Mouse (Mus musculus): ENCODE measurements around the gene Cyb561a3. TPM values are rescaled to one million over a fixed set of nuclear protein-coding genes. Genes with fewer than 3 reads are reported as not detected.
"Not testable (repeated sequence)": the region's sequence is repeated elsewhere in the genome, so short reads cannot be mapped to it uniquely, and the experiment has no call there.

Cyb561a3 gene
- 22.3 and 22.9 TPM in 2 replicates for polyA plus RNA-seq (2014; fragmentation: Nextera tagmentation; extraction: Ambion mirVana)

DNA sequence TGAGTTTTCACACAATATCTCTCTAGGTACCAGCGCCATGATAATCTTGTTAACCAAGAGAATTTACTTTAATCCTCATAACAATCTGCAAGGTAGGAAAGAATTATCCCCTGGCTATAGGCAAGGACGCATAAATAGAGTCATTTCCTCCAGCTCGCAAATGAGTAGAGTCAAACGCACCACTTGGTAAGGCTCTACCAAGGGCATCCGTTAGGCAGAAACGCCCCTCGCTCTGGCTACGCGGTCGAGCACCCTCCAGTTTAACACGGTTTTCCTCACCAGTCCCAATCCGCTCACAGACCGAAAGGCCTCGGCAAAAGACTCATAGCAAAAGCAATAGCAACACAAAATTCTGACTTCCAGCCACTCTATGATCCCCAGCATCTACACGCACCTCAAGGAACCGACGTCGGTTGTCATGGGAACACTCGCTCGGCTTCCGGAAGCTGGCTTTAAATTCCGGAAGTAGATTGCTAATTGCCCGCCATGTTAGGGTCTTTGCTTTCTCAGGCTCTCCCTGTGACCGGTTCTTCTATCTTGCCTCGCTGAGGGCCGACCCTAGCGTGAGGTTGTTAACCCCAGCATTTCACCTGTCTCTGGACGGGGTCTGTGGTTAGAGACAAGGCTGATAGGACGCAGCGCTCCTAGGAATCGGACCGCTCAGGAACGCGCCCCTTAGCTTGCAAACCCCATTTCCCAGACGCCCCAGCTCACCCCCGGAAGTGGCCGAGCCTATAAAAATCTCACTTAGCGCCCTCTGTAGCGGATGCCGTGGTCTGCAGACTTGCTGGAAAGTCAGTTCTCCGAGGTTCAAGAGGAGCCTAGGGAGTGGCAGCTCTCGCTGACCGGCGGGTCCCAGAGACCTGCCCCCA, at the start of gene Cyb561a3, which contains the start of gene Tmem138:
Cyb561a3 (plus strand) TSS at position 483 of the 872 bp plus-strand sequence.
Tmem138 (minus strand) TSS at position 673 of the 872 bp plus-strand sequence.
- Histone ChIP-seq H3K27ac (ENCODE audit: low read depth, low read length) (peak within 1 kb of the TSS; percentile 82), H3K4me1 (ENCODE audit: control insufficient read depth, insufficient read depth, low read length) (peaks cover 18% of the 10 kb centered on the region), H3K4me2 (ENCODE audit: low read depth, low read length) (peak within 1 kb of the TSS; percentile 56), H3K4me3 (ENCODE audit: low read depth, low read length) (peak within 1 kb of the TSS; percentile 66), H3K9me3 (ENCODE audit: control insufficient read depth, low read length) (no peaks in the 10 kb centered on the region), H3K9ac (replicated peaks; ENCODE audit: low read depth, low read length) (peak within 1 kb of the TSS; percentile 55), H3K27me3 (ENCODE audit: control insufficient read depth, insufficient read depth, low read length) (no peaks in the 10 kb centered on the region), H3K36me3 (ENCODE audit: control insufficient read depth, insufficient read depth, low read length) (peaks cover 9% of the 10 kb centered on the region; the same call in 1 of the 2 replicates)
- ATAC-seq (ENCODE audit: low read depth), result peak; percentile 97
- under 1% methylated on average over 44 of the region's 44 CpGs for WGBS

DNA sequence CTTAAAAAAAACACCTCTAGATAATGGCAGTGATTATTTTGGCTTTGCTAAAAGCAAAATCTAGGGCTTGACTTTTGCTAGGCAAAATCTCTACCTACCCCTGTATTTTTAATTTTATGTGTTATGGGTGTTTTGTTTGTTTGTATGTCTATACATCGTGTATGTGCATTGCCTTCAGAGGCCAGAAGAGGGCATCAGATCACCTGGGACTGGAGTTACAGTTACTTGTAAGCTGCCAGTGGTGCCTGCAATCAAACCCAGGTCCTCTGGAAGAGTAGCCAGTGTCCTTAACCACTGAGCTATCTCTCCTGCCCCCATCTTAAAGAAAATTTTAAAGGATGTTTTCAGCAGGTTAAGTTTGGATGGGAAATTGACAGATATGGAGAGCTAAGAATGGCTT, 46.9 kb upstream of the Cyb561a3 start:
- ATAC-seq (ENCODE audit: low read depth), result no peak
- Histone ChIP-seq H3K9ac (replicated peaks; ENCODE audit: low read depth, low read length) (no peak overlapping the region), H3K4me1 (ENCODE audit: control insufficient read depth, insufficient read depth, low read length) (peaks cover 14% of the 10 kb centered on the region), H3K36me3 (ENCODE audit: control insufficient read depth, insufficient read depth, low read length) (peaks cover 32% of the 10 kb centered on the region), H3K27ac (ENCODE audit: low read depth, low read length) (no peak overlapping the region), H3K4me3 (ENCODE audit: low read depth, low read length) (no peak overlapping the region), H3K27me3 (ENCODE audit: control insufficient read depth, insufficient read depth, low read length) (no peaks in the 10 kb centered on the region), H3K9me3 (ENCODE audit: control insufficient read depth, low read length) (no peaks in the 10 kb centered on the region), H3K4me2 (ENCODE audit: low read depth, low read length) (no peak overlapping the region)
- 97% methylated on average over 1 of the region's 1 CpGs for WGBS

DNA sequence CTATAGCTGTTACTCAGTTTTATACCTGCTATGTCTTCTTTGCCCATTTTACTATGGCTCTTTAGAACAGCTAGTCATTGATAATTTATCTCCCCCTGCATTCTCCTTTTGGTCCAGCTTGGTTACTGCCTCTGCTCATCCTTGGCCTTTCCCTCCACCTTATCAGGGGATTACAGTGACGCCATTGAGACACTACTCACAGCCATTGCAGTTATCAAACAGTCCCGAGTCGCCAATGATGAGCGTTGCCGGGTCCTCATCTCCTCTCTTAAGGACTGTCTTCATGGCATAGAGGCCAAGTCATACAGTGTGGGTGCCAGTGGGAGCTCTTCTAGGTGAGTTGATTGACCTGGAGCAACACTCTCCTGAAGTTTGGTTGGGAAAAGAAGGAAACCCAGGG, 37.5 kb upstream of the Cyb561a3 start:
- H3K27ac ChIP-seq (ENCODE audit: low read depth, low read length), result no peak overlapping the region
- no peak overlapping the region for H3K9ac ChIP-seq (replicated peaks; ENCODE audit: low read depth, low read length)
- no peaks in the 10 kb centered on the region for H3K4me1 ChIP-seq (ENCODE audit: control insufficient read depth, insufficient read depth, low read length)
- H3K27me3 ChIP-seq (ENCODE audit: control insufficient read depth, insufficient read depth, low read length), result no peaks in the 10 kb centered on the region
- H3K4me3 ChIP-seq (ENCODE audit: low read depth, low read length), result no peak overlapping the region
- no peak for ATAC-seq (ENCODE audit: low read depth)
- H3K9me3 ChIP-seq (ENCODE audit: control insufficient read depth, low read length), result no peaks in the 10 kb centered on the region
- H3K4me2 ChIP-seq (ENCODE audit: low read depth, low read length), result no peak overlapping the region
- H3K36me3 ChIP-seq (ENCODE audit: control insufficient read depth, insufficient read depth, low read length), result peaks cover 65% of the 10 kb centered on the region
- WGBS, result 96% methylated on average over 5 of the region's 5 CpGs

- ATAC-seq (ENCODE audit: low read depth), result peak; percentile 99
- no peaks in the 10 kb centered on the region for H3K9me3 ChIP-seq (ENCODE audit: control insufficient read depth, low read length)
- peak within 1 kb of the TSS; percentile 76 for H3K27ac ChIP-seq (ENCODE audit: low read depth, low read length)
- peak within 1 kb of the TSS; percentile 57 for H3K9ac ChIP-seq (replicated peaks; ENCODE audit: low read depth, low read length)
- no peaks in the 10 kb centered on the region for H3K27me3 ChIP-seq (ENCODE audit: control insufficient read depth, insufficient read depth, low read length)
- WGBS, result 1% methylated on average over 43 of the region's 43 CpGs
- H3K4me2 ChIP-seq (ENCODE audit: low read depth, low read length), result peak within 1 kb of the TSS; percentile 64
- peaks cover 5% of the 10 kb centered on the region; the same call in 1 of the 2 replicates for H3K4me1 ChIP-seq (ENCODE audit: control insufficient read depth, insufficient read depth, low read length)
- peak within 1 kb of the TSS; percentile 45 for H3K4me3 ChIP-seq (ENCODE audit: low read depth, low read length)
- H3K36me3 ChIP-seq (ENCODE audit: control insufficient read depth, insufficient read depth, low read length), result peaks cover 14% of the 10 kb centered on the region
Measured at GRCm38 (mm10) chr19:10555624-10556510, 21.1 kb upstream of the Cyb561a3 start, which contains the start of gene Tmem216. Gene Tmem216, minus strand, starts transcription at chr19:10556238.

DNA sequence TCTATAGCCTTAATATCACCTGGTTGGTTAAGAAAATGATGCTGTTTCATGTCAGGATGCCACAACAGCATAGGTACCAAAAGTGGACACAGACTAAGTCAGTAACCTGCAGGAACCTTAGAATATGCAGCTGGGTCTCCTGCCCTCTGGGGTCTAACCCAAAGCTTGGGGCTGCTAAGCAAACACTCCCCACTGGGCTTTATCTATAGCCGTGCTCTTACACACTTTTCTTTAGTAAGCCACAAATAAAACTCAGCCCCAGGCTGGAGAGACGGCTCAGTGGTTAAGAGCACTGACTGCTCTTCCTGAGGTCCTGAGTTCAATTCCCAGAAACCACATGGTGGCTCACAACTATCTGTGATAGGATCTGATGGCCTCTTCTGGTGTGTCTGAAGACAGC, 20.0 kb upstream of the Cyb561a3 start:
- peaks cover 5% of the 10 kb centered on the region; the same call in 1 of the 2 replicates for H3K4me1 ChIP-seq (ENCODE audit: control insufficient read depth, insufficient read depth, low read length)
- H3K27ac ChIP-seq (ENCODE audit: low read depth, low read length), result no peak overlapping the region
- H3K4me3 ChIP-seq (ENCODE audit: low read depth, low read length), result no peak overlapping the region
- no peaks in the 10 kb centered on the region for H3K27me3 ChIP-seq (ENCODE audit: control insufficient read depth, insufficient read depth, low read length)
- H3K36me3 ChIP-seq (ENCODE audit: control insufficient read depth, insufficient read depth, low read length), result peaks cover 3% of the 10 kb centered on the region; the same call in 1 of the 2 replicates
- H3K4me2 ChIP-seq (ENCODE audit: low read depth, low read length), result no peak overlapping the region
- no peak overlapping the region for H3K9ac ChIP-seq (replicated peaks; ENCODE audit: low read depth, low read length)
- ATAC-seq (ENCODE audit: low read depth), result no peak
- 72% methylated on average over 2 of the region's 2 CpGs for WGBS
- H3K9me3 ChIP-seq (ENCODE audit: control insufficient read depth, low read length), result no peaks in the 10 kb centered on the region

DNA sequence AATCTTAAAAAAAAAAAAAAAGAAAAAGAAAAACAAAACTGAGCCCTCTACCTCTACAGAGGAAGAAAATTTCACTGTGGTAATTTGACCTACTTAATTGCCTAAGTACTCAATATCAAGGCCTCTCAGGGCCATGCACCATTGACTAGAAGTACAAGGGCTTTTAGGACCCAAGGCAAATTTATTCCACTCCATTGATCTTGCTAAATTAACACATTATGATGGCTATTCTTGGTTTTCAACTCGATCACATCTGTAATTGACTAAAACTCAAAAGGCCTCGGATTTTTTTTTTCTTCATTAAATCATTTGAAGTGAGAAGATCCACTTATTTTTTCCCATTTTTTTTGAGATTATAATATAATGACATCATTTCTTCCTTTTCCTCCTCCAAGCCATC, 19.5 kb upstream of the Cyb561a3 start:
- Histone ChIP-seq H3K4me3 (ENCODE audit: low read depth, low read length) (no peak overlapping the region), H3K27ac (ENCODE audit: low read depth, low read length) (no peak overlapping the region), H3K36me3 (ENCODE audit: control insufficient read depth, insufficient read depth, low read length) (0 out of 2 replicates have a peak, but pooled peaks cover 1% of the 10 kb centered on the region), H3K9me3 (ENCODE audit: control insufficient read depth, low read length) (no peaks in the 10 kb centered on the region), H3K4me2 (ENCODE audit: low read depth, low read length) (no peak overlapping the region), H3K4me1 (ENCODE audit: control insufficient read depth, insufficient read depth, low read length) (peaks cover 5% of the 10 kb centered on the region; the same call in 1 of the 2 replicates), H3K27me3 (ENCODE audit: control insufficient read depth, insufficient read depth, low read length) (no peaks in the 10 kb centered on the region), H3K9ac (replicated peaks; ENCODE audit: low read depth, low read length) (no peak overlapping the region)
- ATAC-seq (ENCODE audit: low read depth), result no peak
- 58% methylated on average over 2 of the region's 2 CpGs for WGBS

GRCm38 (mm10) chr19:10557837-10558375, 19.1 kb upstream of the Cyb561a3 start:
- not testable (repeated sequence) for H3K4me3 ChIP-seq (ENCODE audit: low read depth, low read length); H3K27ac ChIP-seq (ENCODE audit: low read depth, low read length); H3K4me1 ChIP-seq (ENCODE audit: control insufficient read depth, insufficient read depth, low read length); H3K9ac ChIP-seq (replicated peaks; ENCODE audit: low read depth, low read length); H3K27me3 ChIP-seq (ENCODE audit: control insufficient read depth, insufficient read depth, low read length); H3K36me3 ChIP-seq (ENCODE audit: control insufficient read depth, insufficient read depth, low read length); H3K9me3 ChIP-seq (ENCODE audit: control insufficient read depth, low read length); H3K4me2 ChIP-seq (ENCODE audit: low read depth, low read length); ATAC-seq (ENCODE audit: low read depth)
- WGBS, result 76% methylated on average over 4 of the region's 4 CpGs

- H3K4me1 ChIP-seq (ENCODE audit: control insufficient read depth, insufficient read depth, low read length), result no peaks in the 10 kb centered on the region; the same call in 1 of the 2 replicates
- no peaks in the 10 kb centered on the region for H3K9me3 ChIP-seq (ENCODE audit: control insufficient read depth, low read length)
- WGBS, result 33% methylated on average over 5 of the region's 5 CpGs
- no peak for ATAC-seq (ENCODE audit: low read depth)
- no peak overlapping the region for H3K4me2 ChIP-seq (ENCODE audit: low read depth, low read length)
- no peaks in the 10 kb centered on the region for H3K36me3 ChIP-seq (ENCODE audit: control insufficient read depth, insufficient read depth, low read length)
- no peak overlapping the region for H3K9ac ChIP-seq (replicated peaks; ENCODE audit: low read depth, low read length)
- H3K4me3 ChIP-seq (ENCODE audit: low read depth, low read length), result no peak overlapping the region
- H3K27me3 ChIP-seq (ENCODE audit: control insufficient read depth, insufficient read depth, low read length), result no peaks in the 10 kb centered on the region
- no peak overlapping the region for H3K27ac ChIP-seq (ENCODE audit: low read depth, low read length)
Measured at GRCm38 (mm10) chr19:10560108-10560507, 16.9 kb upstream of the Cyb561a3 start.

Data from neural tube, embryonic 14.5 days (tissue).